Mouse (Mus musculus) spleen, adult 2 months (tissue): ENCODE results near the gene Nabp2. TPM values are rescaled to one million over a fixed set of nuclear protein-coding genes. Genes with fewer than 3 reads are reported as not detected.

Experiments
- DNase-seq, 2 experiments: peaks; one replicate each; pipeline versions ENCODE4 v3.0.0 to v3.0.0-alpha.2; 2012 to 2021; ENCODE audit warnings: low spot score in 2 of 2, low read depth in 1 of 2
- H3K27ac ChIP-seq: fragments of 200-500 bp; 2 replicates; pipeline ENCODE4 v1.5.1; 2012; ENCODE audit warnings: low read length, inconsistent platforms; ENCODE audit not compliant: insufficient read depth
- H3K27me3 ChIP-seq: fragments of 200-500 bp; 2 replicates; pipeline ENCODE4 v1.6.1; 2012; ENCODE audit warnings: mild to moderate bottlenecking, moderate library complexity, low read length, inconsistent platforms; ENCODE audit not compliant: control insufficient read depth, insufficient read depth
- H3K36me3 ChIP-seq: fragments of 200-500 bp; 2 replicates; pipeline ENCODE4 v1.6.1; 2012; ENCODE audit warnings: mild to moderate bottlenecking, low read length, inconsistent platforms; ENCODE audit not compliant: control insufficient read depth, insufficient read depth
- H3K4me1 ChIP-seq: fragments of 200-500 bp; 2 replicates; pipeline ENCODE4 v1.6.1; 2011; ENCODE audit warnings: inconsistent platforms; ENCODE audit not compliant: control insufficient read depth, insufficient read depth, insufficient read length
- H3K4me3 ChIP-seq: fragments of 200-500 bp; 2 replicates; pipeline ENCODE4 v1.5.1; 2011; ENCODE audit warnings: mild to moderate bottlenecking, inconsistent platforms; ENCODE audit not compliant: insufficient read depth, insufficient read length; ENCODE audit errors: extremely low read depth
- CTCF ChIP-seq: fragments of 200-500 bp; IDR thresholded peaks from 2 replicates; pipeline ENCODE4 v1.5.1; 2011; ENCODE audit warnings: mild to moderate bottlenecking, inconsistent platforms; ENCODE audit not compliant: insufficient read depth, insufficient read length, insufficient replicate concordance; ENCODE audit errors: extremely low read depth
- POLR2A ChIP-seq: fragments of 200-500 bp; IDR thresholded peaks from 2 replicates; pipeline ENCODE4 v1.6.1; 2011; ENCODE audit warnings: low read depth, low read length, inconsistent platforms
- WGBS: fragments of 180-500 bp; shearing (Covaris S2); methylation state at CpG from one replicate; pipeline ENCODE4 v1.1.7; 2018; 5-methylcytosine and 5-hydroxymethylcytosine counted together
- polyA plus RNA-seq: library from polyadenylated mRNA; depleted of rRNA; stranded (reverse); fragments of >200 nt; gene quantifications from 2 replicates; pipeline ENCODE4 v1.2.3, GENCODE M21; 2012

Gene Nabp2
- polyA plus RNA-seq, 1 experiment: 19.8 TPM

DNA sequence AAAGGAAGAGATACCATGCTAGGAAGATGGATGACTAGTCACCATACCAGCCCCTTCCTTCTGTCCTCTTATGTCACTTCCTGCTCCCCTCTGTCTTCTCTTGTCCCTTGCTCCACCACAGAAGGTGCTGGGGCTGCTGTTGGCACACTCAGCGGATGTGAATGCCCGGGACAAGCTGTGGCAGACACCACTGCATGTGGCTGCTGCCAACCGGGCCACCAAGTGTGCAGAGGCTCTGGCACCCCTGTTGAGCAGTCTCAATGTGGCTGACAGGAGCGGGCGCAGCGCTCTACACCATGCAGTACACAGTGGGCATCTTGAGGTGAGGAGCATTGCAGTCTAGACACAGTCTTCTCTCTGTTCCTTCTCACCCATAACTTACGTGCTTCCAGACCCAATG, 32.0 kb downstream of the Nabp2 start:
- no peak overlapping the region for H3K27ac ChIP-seq
- no peak for DNase-seq
- no peak overlapping the region for H3K4me3 ChIP-seq
- no peak for TF ChIP-seq POLR2A
- no peak for TF ChIP-seq CTCF
- 98% methylated on average over 7 of the region's 7 CpGs for WGBS
- peaks cover 9% of the 10 kb centered on the region; the same call in 1 of the 2 replicates for H3K4me1 ChIP-seq
- peaks cover 35% of the 10 kb centered on the region for H3K36me3 ChIP-seq
- H3K27me3 ChIP-seq: no peaks in the 10 kb centered on the region

DNA sequence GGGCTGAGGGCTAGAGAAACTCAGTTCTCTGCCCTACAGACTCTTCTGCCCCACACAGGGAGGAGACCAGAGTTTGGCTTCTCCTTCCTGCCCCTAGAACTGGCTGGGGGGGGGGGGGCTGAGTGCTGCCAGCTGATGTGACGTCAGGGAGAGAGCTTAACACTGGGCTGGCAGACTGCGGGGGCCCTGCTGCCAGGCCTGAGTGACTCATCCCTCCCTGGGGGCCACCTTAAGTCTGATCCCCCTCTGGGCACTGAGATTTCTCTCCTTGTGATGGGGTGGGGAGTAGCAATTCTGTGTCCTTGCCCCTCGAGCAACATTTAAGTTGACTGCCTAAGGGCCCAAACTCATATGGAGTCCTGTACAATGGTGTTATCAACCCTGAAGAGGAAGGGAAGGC, 32.8 kb downstream of the Nabp2 start:
- 81% methylated on average over 3 of the region's 3 CpGs for WGBS
- Histone ChIP-seq H3K4me3 (no peak overlapping the region), H3K4me1 (peaks cover 9% of the 10 kb centered on the region; the same call in 1 of the 2 replicates), H3K27ac (no peak overlapping the region), H3K27me3 (no peaks in the 10 kb centered on the region), H3K36me3 (peaks cover 28% of the 10 kb centered on the region)
- DNase-seq: no peak
- TF ChIP-seq POLR2A: no peak
- TF ChIP-seq CTCF: no peak

DNA sequence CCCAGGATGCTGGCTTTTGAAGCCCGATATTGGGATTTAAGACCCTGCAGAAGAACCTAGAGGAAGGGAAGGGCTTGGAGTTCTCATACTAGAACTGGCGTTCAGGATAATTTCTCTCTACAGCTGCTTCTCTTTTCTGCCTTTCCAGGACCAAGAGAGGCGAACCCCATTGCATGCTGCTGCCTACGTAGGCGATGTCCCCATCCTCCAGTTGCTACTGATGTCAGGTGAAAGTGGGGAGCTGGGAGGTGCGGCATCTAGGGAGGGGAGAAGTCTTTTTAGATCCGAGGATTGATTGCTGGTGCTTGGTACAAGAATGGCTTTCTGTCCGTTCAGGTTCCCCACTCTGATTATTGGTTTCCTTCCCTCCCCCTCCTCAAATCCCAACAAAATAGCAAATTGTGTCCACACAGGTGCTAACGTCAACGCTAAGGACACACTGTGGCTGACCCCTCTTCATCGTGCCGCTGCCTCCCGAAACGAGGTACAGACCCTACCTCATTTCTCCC, 33.3 kb downstream of the Nabp2 start:
- peaks cover 9% of the 10 kb centered on the region; the same call in 1 of the 2 replicates for H3K4me1 ChIP-seq
- H3K27me3 ChIP-seq: no peaks in the 10 kb centered on the region
- DNase-seq: no peak
- WGBS: 76% methylated on average over 14 of the region's 14 CpGs
- peak overlapping the region; percentile 92 for H3K4me3 ChIP-seq
- H3K27ac ChIP-seq: no peak overlapping the region
- H3K36me3 ChIP-seq: peaks cover 24% of the 10 kb centered on the region
- TF ChIP-seq CTCF: no peak
- no peak for TF ChIP-seq POLR2A

DNA sequence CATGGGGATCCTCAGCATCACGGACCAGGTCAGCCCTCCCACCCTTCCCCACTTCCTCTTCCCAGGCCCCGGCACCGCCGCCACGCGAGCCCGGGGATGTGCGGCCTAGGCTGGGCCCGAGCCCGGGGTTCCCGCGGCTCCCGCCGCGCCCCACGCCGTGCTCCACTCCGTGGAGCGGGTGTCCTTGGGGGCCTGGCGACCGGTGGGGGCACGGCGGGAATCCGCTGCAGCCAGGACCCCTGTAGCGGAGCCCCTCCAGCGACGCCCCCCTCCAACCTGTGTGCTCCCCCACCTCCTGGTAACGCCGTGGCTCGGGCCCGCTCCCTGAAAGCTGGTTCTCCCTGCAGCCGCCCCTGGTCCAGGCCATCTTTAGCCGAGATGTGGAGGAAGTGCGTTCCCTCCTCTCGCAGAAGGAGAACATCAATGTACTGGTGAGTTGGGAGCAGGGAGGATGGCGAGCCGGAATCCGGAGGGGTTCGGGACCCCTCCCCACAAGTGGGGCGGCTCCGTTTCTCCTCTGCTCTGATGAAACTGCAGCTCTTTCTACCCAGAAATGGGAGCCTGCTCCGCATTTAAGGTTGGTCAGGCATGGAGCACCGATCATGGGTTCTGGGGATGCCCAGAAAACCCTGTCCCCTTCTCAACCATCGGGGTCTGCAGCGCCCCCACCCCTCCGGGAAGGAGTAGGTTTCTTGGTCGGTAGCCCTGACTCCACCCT, 33.9 kb downstream of the Nabp2 start:
- peaks cover 9% of the 10 kb centered on the region; the same call in 1 of the 2 replicates for H3K4me1 ChIP-seq
- no peaks in the 10 kb centered on the region for H3K27me3 ChIP-seq
- peak in 1 of 2 experiments; percentile 33 for DNase-seq
- peak overlapping the region; percentile 70 for H3K27ac ChIP-seq
- 1% methylated on average over 47 of the region's 47 CpGs for WGBS
- H3K36me3 ChIP-seq: peaks cover 18% of the 10 kb centered on the region
- H3K4me3 ChIP-seq: peak overlapping the region; percentile 92
- no peak for TF ChIP-seq POLR2A
- no peak for TF ChIP-seq CTCF

DNA sequence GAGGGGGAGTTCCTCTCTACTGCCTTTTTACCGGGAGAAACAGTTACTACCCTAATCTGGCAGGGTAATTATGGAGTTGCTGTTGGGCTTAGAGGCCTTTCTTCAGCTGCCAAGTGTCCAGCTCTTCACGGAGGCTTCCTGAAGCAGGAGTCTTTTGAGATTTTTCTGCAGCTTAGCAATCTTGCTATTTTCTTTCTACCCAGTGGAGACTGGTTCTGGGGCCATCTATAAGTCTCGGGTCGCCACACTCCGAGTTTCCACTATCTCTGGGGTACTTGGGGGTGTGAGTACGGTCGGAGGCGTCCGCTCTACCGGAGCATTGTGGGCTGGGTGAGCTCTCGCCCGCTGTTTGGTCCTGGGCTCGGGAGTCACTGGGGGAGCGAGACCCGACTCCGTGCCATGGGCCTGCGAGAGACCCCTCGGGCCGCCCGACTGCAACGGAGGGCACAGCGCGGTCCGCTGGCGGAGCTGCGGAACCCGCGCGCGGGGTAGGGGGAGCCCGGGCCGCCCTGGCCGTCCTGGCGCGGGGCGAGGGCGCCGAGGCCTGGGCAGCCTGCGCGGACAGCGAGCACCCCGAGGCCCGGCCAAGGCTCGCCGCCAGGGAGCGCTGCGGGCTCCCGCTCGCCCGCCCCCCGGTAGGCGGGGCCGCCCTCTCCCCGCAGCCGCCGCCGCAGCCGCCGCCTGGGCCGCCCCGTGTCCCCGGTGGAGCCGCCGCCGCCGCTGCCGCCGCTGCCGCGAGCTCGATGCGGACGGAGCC, 34.7 kb downstream of the Nabp2 start, which contains the start of gene Ankrd52:
Ankrd52 (plus strand) TSS at position 661 of the 757 bp plus-strand sequence.
- TF ChIP-seq POLR2A: no peak
- TF ChIP-seq CTCF: peak; percentile 61
- peak; percentile 42 to 82 for DNase-seq
- peaks cover 9% of the 10 kb centered on the region; the same call in 1 of the 2 replicates for H3K4me1 ChIP-seq
- H3K36me3 ChIP-seq: peaks cover 12% of the 10 kb centered on the region
- H3K27me3 ChIP-seq: no peaks in the 10 kb centered on the region
- H3K4me3 ChIP-seq: peak within 1 kb of the TSS; percentile 92
- peak within 1 kb of the TSS; percentile 95 for H3K27ac ChIP-seq
- under 1% methylated on average over 48 of the region's 73 CpGs for WGBS

DNA sequence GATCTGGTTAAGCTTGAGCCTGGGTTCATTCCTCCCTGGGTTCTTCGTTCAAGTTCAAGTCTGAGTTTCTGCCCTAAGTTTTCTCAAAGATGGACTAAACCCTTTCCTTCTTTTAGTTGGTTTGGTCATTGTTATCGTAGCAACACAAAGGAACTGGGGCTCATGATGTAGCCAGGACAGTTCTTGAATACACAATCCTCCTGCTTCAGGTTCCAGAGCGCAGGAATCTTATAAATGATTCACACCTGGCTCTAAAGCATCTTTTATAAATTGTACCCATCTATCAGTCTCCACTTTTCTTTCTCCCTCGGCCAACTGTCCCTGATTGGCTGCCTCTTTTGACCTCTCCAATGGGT, 35.2 kb downstream of the Nabp2 start:
- TF ChIP-seq POLR2A: no peak
- TF ChIP-seq CTCF: no peak
- H3K4me3 ChIP-seq: peak overlapping the region; percentile 69; the same call in 1 of the 2 replicates

DNA sequence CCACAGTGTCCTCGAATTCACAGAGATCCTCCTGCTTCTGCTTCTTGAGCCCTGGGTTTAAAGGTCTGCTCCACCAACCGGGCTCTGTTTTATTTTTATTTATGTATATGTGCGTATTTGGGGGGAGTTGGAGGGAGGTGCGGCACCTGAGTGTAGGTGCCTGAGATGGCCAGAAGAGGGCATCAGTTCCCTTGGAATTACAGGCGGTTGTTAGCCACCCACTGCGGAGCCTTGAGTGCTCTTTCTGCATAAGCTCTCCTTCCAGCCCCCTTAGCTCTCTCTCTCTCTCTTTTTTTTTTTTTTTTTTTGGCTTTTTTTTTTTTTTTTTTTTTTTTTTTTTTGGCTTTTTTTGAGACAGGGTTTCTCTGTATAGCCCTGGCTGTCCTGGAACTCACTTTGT, 36.9 kb downstream of the Nabp2 start:
- Histone ChIP-seq H3K27me3 (no peaks in the 10 kb centered on the region), H3K36me3 (peaks cover 3% of the 10 kb centered on the region), H3K27ac (no peak overlapping the region), H3K4me1 (peaks cover 9% of the 10 kb centered on the region; the same call in 1 of the 2 replicates), H3K4me3 (no peak overlapping the region)
- peak; percentile 5; the same call in 1 of the 2 replicates for TF ChIP-seq CTCF
- TF ChIP-seq POLR2A: no peak
- 85% methylated on average over 6 of the region's 6 CpGs for WGBS
- no peak for DNase-seq

More for the DNA sequence above, 35.2 kb downstream of the Nabp2 start:
- Histone ChIP-seq H3K27ac (no peak overlapping the region), H3K36me3 (peaks cover 8% of the 10 kb centered on the region), H3K27me3 (no peaks in the 10 kb centered on the region), H3K4me1 (peaks cover 9% of the 10 kb centered on the region; the same call in 1 of the 2 replicates)
- DNase-seq: no peak
- WGBS: 67% methylated on average over 4 of the region's 4 CpGs
